Mouse (Mus musculus): ENCODE data around the gene Tbc1d19.

DNA sequence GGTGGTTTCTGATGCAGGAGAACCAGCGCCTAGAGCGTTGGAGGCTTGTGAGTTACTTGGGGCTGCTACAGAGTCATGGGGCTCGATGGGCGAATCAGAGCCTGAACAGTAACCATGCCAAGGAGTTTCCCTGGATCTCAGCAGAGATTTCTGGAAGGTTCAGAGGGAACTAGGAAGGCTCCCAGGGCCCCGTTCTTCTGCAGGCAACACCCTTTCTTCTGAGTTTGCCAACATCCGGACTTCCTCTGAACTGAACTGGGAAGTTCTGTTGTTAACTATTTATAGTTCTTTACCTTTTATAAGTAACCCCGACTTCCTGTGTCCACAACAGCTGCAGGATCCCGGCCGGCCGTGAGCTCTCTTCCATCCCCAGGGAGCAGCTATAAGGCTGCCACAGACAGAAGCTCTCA, 119.8 kb downstream of the Tbc1d19 start:
- TF ChIP-seq GATA1 (IDR thresholded peaks at IDR 0.05; ENCODE audit: borderline replicate concordance, low read length) (no peak), CTCF (IDR thresholded peaks at IDR 0.05; ENCODE audit: low read depth, low read length) (no peak), TAL1 (conservative IDR thresholded peaks at IDR 0.05; ENCODE audit: low read depth, low read length) (no peak)
